Comparison of ENCODE assay signal across 11 mouse cellular contexts in genomic region chr10:84815676-84816436, GRCm38 (mm10). TPM values are rescaled to one million over a fixed set of nuclear protein-coding genes. Genes with fewer than 3 reads are reported as not detected.
DNase-seq lines count a peak whose midpoint lies in the region; ATAC-seq and TF ChIP-seq lines count a peak whose summit lies in the region.
"Had no signal": no experiment of that assay in that cellular context is flagged by ENCODE, and none has a peak within 500 bp of the region (broad histone marks: within the 10 kb centered on the region; RNA-seq: fewer than 3 reads in every experiment).

No protein-coding gene starts in this region.

- CTCF ChIA-PET in Patski (lab: Charles Lee), result interaction anchor here (1.5 kb wide), 1 partner anchor 8 kb away, joined by 4 read pairs; no protein-coding TSS in a partner anchor

- in situ Hi-C loops in Patski (cut with MboI; ENCODE audit: low pct_unique_long_range_greater_than_20kb), result no loop called here

- H3K27me3 ChIP-seq in Patski, result peaks cover 2% of the 10 kb centered on the region

- peak; percentile 41 for TF ChIP-seq CTCF in Patski (IDR thresholded peaks at IDR 0.05)

- ATAC-seq in Patski, result no peak
- peak; percentile 62 for ATAC-seq in monocyte, adult 5-6 weeks (replicated peaks; ENCODE audit: insufficient number of reproducible peaks, low FRiP score, low TSS enrichment, poor library complexity, severe bottlenecking)
- ATAC-seq: intestine, postnatal 0 days had no signal

- POLR2A ChIA-PET in Patski (lab: Charles Lee), result no interaction called here

- DNase-seq in kidney, adult 11 months, result peak; percentile 4
- no peak for DNase-seq in kidney, adult 8-10 months
- peak; percentile 75 for DNase-seq in 3T3-L1 (ENCODE audit: low read depth, low spot score)
- DNase-seq in Patski (ENCODE audit: low read depth, low spot score), result peak; percentile 15
- no peak for DNase-seq in cerebellum, adult 11-12 months
- DNase-seq in embryo, embryonic 10 days (ENCODE audit: low spot score), result no peak
- DNase-seq in ovary, postnatal 36 days (ENCODE audit: low spot score), result no peak
- DNase-seq: layer of hippocampus, postnatal 36 days; thymus, adult 18-20 months had no signal

RNA-seq across cellular contexts. Expression of gene Rfx4, which starts 60.0 kb away (rescaled TPM):
- 0.09 TPM for polyA plus RNA-seq in Patski (2021)
- not detected in 3 replicates for total RNA-seq in monocyte, adult 5-6 weeks (2017)
- polyA plus RNA-seq: intestine, postnatal 0 days had no signal

Comparison
In these comparisons a context has a peak if more than half of its experiments do, and no peak if none do; other contexts are left out.
1. DNase-seq: peak in kidney, adult 11 months (single experiment), 3T3-L1 (single experiment) and Patski (single experiment); none in kidney, adult 8-10 months (0 of 2), cerebellum, adult 11-12 months (single experiment), embryo, embryonic 10 days (single experiment) and ovary, postnatal 36 days (single experiment).